Mouse (Mus musculus): ENCODE measurements around the gene D430041D05Rik.

- TF ChIP-seq GATA1 (IDR thresholded peaks at IDR 0.05; ENCODE audit: low read length): no peak
- no peak for TF ChIP-seq TAL1 (IDR thresholded peaks at IDR 0.05; ENCODE audit: low read length)
These were observed 8.6 kb upstream of the D430041D05Rik start for GRCm38 (mm10) chr2:104419411-104419810.

Data from erythroblast, embryonic 14.5 days (primary cell).